Mouse (Mus musculus) layer of hippocampus, adult 8-10 months (tissue): ENCODE data around the gene Fam207a. TPM values are rescaled to one million over a fixed set of nuclear protein-coding genes. Genes with fewer than 3 reads are reported as not detected.

Source experiments
- DNase-seq, 2 experiments: peaks; one replicate each; pipeline ENCODE4 v3.0.0; 2022; ENCODE audit warnings: low spot score in 2 of 2
- total RNA-seq, 4 experiments: library from RNA; stranded (reverse); gene quantifications; 2 replicates each; pipeline ENCODE4 v1.2.4; 2022

The Fam207a gene
- total RNA-seq, 4 experiments from 2014 or later: 30.5 to 39.0 (median 31.9) TPM

GRCm38 (mm10) chr10:77456507-77456906 is 59.1 kb downstream of the Fam207a start:
- no peak for DNase-seq

DNA sequence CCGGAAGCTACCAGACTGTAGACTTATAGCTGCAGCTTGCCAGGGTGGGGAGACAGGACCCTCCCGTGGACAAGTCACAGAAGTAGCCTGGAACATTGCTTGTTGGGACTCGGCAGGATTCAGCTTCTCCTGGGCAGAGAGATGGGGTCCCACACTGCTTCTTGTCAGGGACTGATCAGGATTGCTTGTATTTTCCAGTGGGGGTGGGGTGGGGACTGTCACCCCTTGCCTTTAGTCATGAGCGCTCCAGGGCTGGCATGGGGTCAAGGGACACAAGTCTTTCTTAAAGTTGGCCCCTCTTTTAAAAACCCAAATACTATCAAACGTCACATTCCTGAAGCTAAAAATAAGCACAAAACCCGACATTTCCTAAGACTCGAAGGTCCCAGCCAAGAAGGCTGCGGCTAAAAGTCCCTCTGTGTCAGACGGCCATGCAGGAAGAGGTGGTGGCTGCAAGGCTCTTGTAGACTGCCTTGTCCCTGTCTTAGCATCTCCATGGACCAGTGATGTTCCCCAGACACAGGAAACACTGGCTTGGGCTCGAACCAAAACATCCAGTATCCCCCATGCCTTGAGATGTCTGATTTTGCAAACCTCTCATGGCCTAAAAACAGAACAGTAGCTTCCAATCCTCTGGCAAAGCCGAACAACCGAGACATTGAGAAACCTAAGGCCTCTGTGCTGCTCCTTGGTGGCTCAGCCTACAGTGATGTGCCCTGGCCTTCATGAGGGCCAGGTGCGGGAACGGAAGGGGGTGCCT is 60.2 kb downstream of the Fam207a start:
- no peak for DNase-seq

- DNase-seq: no peak
Measured at GRCm38 (mm10) chr10:77454795-77455194, 60.8 kb downstream of the Fam207a start.

DNA sequence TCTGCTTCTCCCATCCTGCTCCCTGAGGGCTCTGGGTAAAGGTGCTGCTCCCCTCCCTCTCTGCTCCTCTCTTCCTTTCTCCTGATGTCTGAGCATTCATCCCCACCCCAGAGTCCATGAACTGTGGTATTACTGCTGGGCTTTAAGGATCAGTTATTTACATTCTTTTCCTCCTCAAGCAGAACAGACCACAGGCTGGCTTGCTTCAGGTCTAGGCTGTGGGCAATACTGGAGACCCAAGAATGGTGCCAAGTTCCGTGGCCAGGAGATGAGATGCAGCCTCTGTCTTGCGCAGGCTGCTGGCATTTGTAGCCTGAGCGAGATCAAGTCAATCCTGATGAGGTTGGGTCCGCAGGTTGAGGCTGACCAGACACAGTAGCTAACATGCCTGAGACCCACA is 63.8 kb downstream of the Fam207a start:
- DNase-seq: no peak

- no peak for DNase-seq
Measured at GRCm38 (mm10) chr10:77450159-77450464, 65.5 kb downstream of the Fam207a start.

- DNase-seq: no peak
Measured at GRCm38 (mm10) chr10:77449315-77450158, 66.0 kb downstream of the Fam207a start.

DNA sequence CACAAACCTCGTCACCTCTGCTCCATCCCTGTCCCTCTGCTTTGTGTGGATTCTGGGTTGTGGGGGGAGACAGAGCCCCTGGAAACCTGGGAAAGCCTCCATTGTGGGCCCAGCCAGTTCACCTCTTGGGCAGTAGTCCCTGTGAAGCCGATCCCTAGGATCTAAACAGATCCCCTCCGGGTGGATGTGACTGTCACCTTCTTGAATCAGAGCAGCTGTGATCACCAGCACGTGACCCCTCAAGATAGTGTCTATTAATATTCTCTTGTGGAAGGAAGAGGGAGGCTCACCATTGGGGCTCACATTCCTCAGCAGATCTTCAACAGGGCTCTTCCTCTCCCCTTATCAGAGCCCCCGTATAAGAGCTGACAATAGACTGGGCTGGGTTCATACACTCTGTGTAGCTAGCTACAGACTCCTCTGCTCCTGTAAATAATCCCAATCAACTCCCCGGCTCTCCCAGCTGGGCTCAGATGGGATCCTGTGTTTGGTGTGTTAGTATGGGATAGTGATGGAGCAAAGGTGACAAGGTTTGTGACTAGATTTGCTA is 66.8 kb downstream of the Fam207a start:
- no peak for DNase-seq

- no peak for DNase-seq
Measured at GRCm38 (mm10) chr10:77448209-77448608, 67.4 kb downstream of the Fam207a start.

GRCm38 (mm10) chr10:77447755-77448154 is 67.8 kb downstream of the Fam207a start:
- no peak for DNase-seq

DNA sequence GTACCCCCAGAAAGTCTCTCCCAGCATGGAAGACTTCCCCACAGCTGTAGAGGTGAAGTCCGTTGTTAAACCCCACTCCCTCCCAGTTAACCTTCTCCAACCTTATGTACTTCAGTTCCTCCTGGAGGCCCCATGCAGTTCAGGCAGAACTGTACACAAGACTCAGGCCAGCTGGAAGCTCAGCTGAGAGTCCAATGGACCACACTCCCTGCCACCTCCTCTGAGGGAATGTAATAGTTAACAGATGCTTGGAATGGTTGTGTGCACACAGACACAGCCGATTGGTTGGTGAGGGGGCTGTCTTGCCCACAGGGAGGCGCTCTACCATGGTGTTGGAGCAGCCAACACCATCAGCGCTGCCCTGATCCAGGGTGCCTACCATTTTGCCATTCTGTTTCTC is 73.3 kb downstream of the Fam207a start:
- no peak for DNase-seq

- DNase-seq: no peak
Measured at GRCm38 (mm10) chr10:77441812-77442211, 73.8 kb downstream of the Fam207a start.

DNA sequence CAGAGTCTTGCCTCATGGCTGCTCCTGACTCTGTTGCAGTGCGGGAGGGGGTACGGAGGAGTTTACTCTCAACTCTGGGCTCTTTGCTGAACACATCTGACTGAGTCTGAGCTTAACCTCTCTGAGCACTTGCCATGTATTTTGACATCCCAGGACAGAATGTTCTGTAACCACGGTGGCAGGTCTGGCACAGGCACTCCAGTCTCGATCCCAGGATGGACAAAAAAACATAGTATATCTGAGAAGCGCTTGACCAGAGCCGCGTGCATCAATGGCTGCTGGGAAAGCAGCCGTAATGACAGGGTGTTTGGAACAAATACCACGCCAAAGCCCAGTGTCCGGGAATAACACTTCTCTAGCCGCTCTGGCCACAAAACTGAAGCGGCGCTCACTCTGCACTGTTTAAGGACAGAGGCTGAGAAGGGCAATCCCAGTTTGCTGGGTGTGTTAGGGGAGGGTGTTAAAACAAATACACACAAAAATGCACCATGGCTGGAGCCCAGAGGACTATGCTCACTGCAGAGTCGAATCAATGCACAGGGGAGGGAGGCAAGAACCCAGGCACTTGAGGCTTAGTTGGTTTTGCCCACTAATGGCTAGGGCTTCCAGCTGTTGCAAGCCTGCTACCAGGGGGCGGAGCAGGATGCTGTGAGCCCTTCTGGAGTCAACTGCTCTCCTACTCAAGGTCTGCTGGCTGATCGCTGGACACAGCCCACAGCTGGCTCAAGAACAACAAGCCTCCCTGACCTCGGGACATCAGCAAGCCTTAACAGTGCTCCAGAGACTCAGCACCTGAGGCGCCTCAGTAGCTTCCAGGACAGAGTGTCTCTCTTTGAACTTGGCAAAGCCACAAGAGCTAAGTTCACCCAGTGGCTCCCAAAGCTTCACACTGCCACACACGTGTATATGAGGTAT is 74.5 kb downstream of the Fam207a start:
- no peak for DNase-seq

DNA sequence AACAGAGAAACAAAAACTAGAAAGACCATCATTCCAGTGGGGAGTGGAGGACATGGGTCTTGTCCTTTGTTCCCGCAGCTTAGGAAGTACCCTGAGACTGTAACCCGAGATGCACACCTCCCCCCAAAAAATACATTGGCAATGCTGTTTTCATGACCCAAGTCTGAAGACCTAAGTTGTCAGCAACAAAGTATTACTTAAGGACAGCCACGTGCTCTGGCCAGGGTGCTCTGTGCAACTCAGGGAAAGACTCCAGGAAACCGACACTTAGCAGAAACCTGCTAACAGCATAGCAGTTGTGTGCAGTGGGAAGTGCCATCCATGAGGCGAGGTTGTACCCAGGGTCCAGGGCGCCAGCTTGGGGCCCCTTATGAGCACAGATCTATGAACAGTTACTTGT is 75.3 kb downstream of the Fam207a start:
- no peak for DNase-seq

DNA sequence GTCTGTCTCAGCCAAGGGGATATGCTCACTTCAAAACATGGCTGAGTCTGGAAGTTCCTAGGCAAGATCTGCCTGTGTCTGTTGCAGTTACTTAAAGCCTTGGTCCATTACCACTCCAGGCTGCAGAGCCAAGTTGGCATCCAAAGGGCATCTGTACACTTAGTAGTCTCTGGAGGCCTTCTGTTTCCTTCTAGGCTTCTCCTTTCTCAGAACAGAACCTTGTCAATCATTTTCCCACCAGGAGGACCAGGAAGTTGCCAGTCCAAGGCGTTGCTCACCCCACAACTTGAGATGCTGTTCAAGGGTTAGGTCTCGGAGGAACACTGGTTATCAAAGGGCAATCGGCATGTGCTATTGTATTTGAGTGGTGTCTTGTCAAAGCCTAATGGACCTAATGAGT is 76.6 kb downstream of the Fam207a start:
- no peak for DNase-seq

- peak in 1 of 2 experiments; percentile 22 for DNase-seq
Measured at GRCm38 (mm10) chr10:77438021-77438420, 77.6 kb downstream of the Fam207a start.

Other genes starting within 250 kb of the Fam207a start
- gene Adarb1, start 97.5 kb downstream of the Fam207a start, total RNA-seq: 100 to 1,000 TPM; 107 to 123 (median 114) TPM
- 10 to 100 TPM in 2 of 4 experiments, 1 to 10 TPM in 2; 3.8 to 36.2 (median 15.3) TPM for gene Itgb2, start 14.5 kb upstream of the Fam207a start, total RNA-seq
- gene Pttg1ip, start 65.9 kb upstream of the Fam207a start, total RNA-seq: 10 to 100 TPM; 79.3 to 96.1 (median 86.9) TPM
- gene Sumo3, start 90.3 kb upstream of the Fam207a start, total RNA-seq: 100 to 1,000 TPM; 144 to 152 (median 147) TPM
- gene Gm49325, start 90.4 kb upstream of the Fam207a start, total RNA-seq: 10 to 100 TPM in 3 of 4 experiments, 1 to 10 TPM in 1; 7.6 to 33.3 (median 12.1) TPM
- gene Ube2g2, start 106.5 kb upstream of the Fam207a start, total RNA-seq: 10 to 100 TPM; 64.2 to 89.9 (median 76.6) TPM
- gene Tspear, start 170.8 kb upstream of the Fam207a start, total RNA-seq: not detected
- gene Gm19402, start 175.0 kb upstream of the Fam207a start, total RNA-seq: not detected
- gene Gm9508, start 181.4 kb upstream of the Fam207a start, total RNA-seq: not detected
- not detected for gene Gm10272, start 190.8 kb upstream of the Fam207a start, total RNA-seq
- not detected for gene Gm10024, start 195.7 kb upstream of the Fam207a start, total RNA-seq
- not detected for gene Gm10142, start 200.0 kb upstream of the Fam207a start, total RNA-seq
- not detected for gene Krtap12-1, start 204.8 kb upstream of the Fam207a start, total RNA-seq
- gene Gm10100, start 210.7 kb upstream of the Fam207a start, total RNA-seq: not detected
- not detected for gene Gm18596, start 226.9 kb upstream of the Fam207a start, total RNA-seq
- gene Gm9736, start 235.6 kb upstream of the Fam207a start, total RNA-seq: not detected
- not detected for gene Gm3233, start 243.9 kb upstream of the Fam207a start, total RNA-seq